Mouse (Mus musculus): ENCODE results near the gene Cracr2b.

DNA sequence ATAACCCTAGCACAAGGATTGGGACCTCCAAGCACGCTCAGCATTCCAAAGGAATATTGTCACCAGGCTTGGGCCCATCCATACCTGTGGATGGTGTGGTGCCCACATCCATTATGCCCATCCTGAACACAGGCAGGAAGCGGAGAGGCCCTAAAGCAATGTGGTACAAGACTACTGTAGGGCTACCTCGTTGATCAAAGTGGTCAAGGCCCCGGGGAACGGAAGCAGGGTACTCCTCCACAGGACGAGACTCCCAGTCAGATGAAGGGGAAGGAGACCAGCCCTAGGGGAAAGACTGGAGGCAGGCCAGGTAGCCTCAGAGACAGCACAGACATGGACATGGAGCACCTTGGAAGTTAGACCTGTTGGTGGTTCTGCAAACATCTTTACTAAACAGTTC is 11.9 kb downstream of the Cracr2b start:
- TF ChIP-seq CTCF (IDR thresholded peaks at IDR 0.05; ENCODE audit: control insufficient read depth, insufficient read depth, insufficient read length) (no peak), MAX (IDR thresholded peaks at IDR 0.05) (no peak), MYOG (IDR thresholded peaks at IDR 0.05; ENCODE audit: control insufficient read depth, extremely low read depth, insufficient read length) (no peak)

Measured in C2C12 (cell line).